Comparison of ENCODE assay signal across 8 mouse cellular contexts in genomic region chr5:129886911-129887636, GRCm38 (mm10). TPM values are rescaled to one million over a fixed set of nuclear protein-coding genes. Genes with fewer than 3 reads are reported as not detected.
DNase-seq lines count a peak whose midpoint lies in the region; ATAC-seq and TF ChIP-seq lines count a peak whose summit lies in the region.

TSS of gene Chchd2 (minus strand) at chr5:129887470.

- no peaks in the 10 kb centered on the region for H3K9me3 ChIP-seq in embryonic facial prominence, embryonic 15.5 days (replicated peaks)
- H3K9me3 ChIP-seq in limb, embryonic 14.5 days (ENCODE audit: control insufficient read depth, low read length), result no peaks in the 10 kb centered on the region
- no peaks in the 10 kb centered on the region for H3K9me3 ChIP-seq in midbrain, postnatal 0 days (ENCODE audit: low read length)

- H3K9ac ChIP-seq in embryonic facial prominence, embryonic 15.5 days, result peak within 1 kb of the TSS; percentile 84
- H3K9ac ChIP-seq in limb, embryonic 14.5 days (ENCODE audit: low read depth, low read length, severe bottlenecking), result peak within 1 kb of the TSS; percentile 88
- H3K9ac ChIP-seq in midbrain, postnatal 0 days (replicated peaks; ENCODE audit: low read length, poor library complexity, severe bottlenecking), result peak within 1 kb of the TSS; percentile 83

- H3K27ac ChIP-seq in bone marrow, adult 2 months (ENCODE audit: control insufficient read depth, insufficient read depth, low read depth, low read length, poor library complexity), result peak within 1 kb of the TSS; percentile 88
- peak within 1 kb of the TSS; percentile 92 for H3K27ac ChIP-seq in embryonic facial prominence, embryonic 15.5 days (replicated peaks)
- H3K27ac ChIP-seq in limb, embryonic 14.5 days (replicated peaks; ENCODE audit: low read depth, low read length), result peak within 1 kb of the TSS; percentile 93
- H3K27ac ChIP-seq in midbrain, postnatal 0 days (ENCODE audit: low read depth, low read length), result peak within 1 kb of the TSS; percentile 90

- TF ChIP-seq CTCF in bone marrow, adult 2 months (IDR thresholded peaks at IDR 0.05; ENCODE audit: control insufficient read depth, insufficient read depth, low read length), result no peak
- TF ChIP-seq CTCF in midbrain, postnatal 0 days (IDR thresholded peaks at IDR 0.05), result no peak

- H3K36me3 ChIP-seq in embryonic facial prominence, embryonic 15.5 days, result peaks cover 22% of the 10 kb centered on the region
- H3K36me3 ChIP-seq in limb, embryonic 14.5 days (ENCODE audit: control insufficient read depth, insufficient read depth, low read length), result peaks cover 17% of the 10 kb centered on the region
- peaks cover 6% of the 10 kb centered on the region; the same call in 1 of the 2 replicates for H3K36me3 ChIP-seq in midbrain, postnatal 0 days (ENCODE audit: insufficient read depth, low read length)

- peak within 1 kb of the TSS; percentile 74 for H3K4me2 ChIP-seq in embryonic facial prominence, embryonic 15.5 days (replicated peaks)
- H3K4me2 ChIP-seq in limb, embryonic 14.5 days (replicated peaks; ENCODE audit: low read depth, low read length, severe bottlenecking), result peak within 1 kb of the TSS; percentile 82
- peak within 1 kb of the TSS; percentile 70 for H3K4me2 ChIP-seq in midbrain, postnatal 0 days (ENCODE audit: low read depth, low read length, poor library complexity, severe bottlenecking)

- DNase-seq in 416B (ENCODE audit: low read depth), result peak; percentile 99
- peak; percentile 99 for DNase-seq in heart, adult 8-10 months (ENCODE audit: low spot score)
- DNase-seq in kidney, adult 9 months, result peak; percentile 99
- DNase-seq in limb, embryonic 14.5 days (ENCODE audit: low spot score), result peak; percentile 99
- peak; percentile 99 for DNase-seq in midbrain, postnatal 0 days (ENCODE audit: low spot score)
- DNase-seq in spleen, postnatal 14 days (ENCODE audit: low spot score in 2 of 2), result peak; percentile 80 to 85

- peak within 1 kb of the TSS; percentile 86 for H3K4me3 ChIP-seq in bone marrow, adult 2 months (replicated peaks; ENCODE audit: control insufficient read depth, low read depth, low read length)
- peak within 1 kb of the TSS; percentile 61 for H3K4me3 ChIP-seq in embryonic facial prominence, embryonic 15.5 days (replicated peaks)
- H3K4me3 ChIP-seq in limb, embryonic 14.5 days (replicated peaks; ENCODE audit: low read length), result peak within 1 kb of the TSS; percentile 81
- H3K4me3 ChIP-seq in midbrain, postnatal 0 days (ENCODE audit: low read depth, low read length), result peak within 1 kb of the TSS; percentile 76

- H3K27me3 ChIP-seq in embryonic facial prominence, embryonic 15.5 days, result no peaks in the 10 kb centered on the region
- H3K27me3 ChIP-seq in limb, embryonic 14.5 days (ENCODE audit: control insufficient read depth, insufficient read depth, low read length), result no peaks in the 10 kb centered on the region
- no peaks in the 10 kb centered on the region for H3K27me3 ChIP-seq in midbrain, postnatal 0 days (ENCODE audit: insufficient read depth, low read length)

- peaks cover 1% of the 10 kb centered on the region; the same call in 1 of the 2 replicates for H3K4me1 ChIP-seq in bone marrow, adult 2 months (ENCODE audit: control insufficient read depth, insufficient read depth, low read length)
- peaks cover 14% of the 10 kb centered on the region for H3K4me1 ChIP-seq in embryonic facial prominence, embryonic 15.5 days
- peaks cover 7% of the 10 kb centered on the region; the same call in 1 of the 2 replicates for H3K4me1 ChIP-seq in limb, embryonic 14.5 days (ENCODE audit: control insufficient read depth, insufficient read depth, low read length)
- H3K4me1 ChIP-seq in midbrain, postnatal 0 days (ENCODE audit: insufficient read depth, low read length), result peaks cover 7% of the 10 kb centered on the region; the same call in 1 of the 2 replicates

- ATAC-seq in embryonic facial prominence, embryonic 15.5 days (ENCODE audit: insufficient number of reproducible peaks, low FRiP score, low TSS enrichment, low read depth), result peak; percentile 99
- peak; percentile 100 for ATAC-seq in limb, embryonic 14.5 days (ENCODE audit: low FRiP score, low read depth)
- ATAC-seq in midbrain, postnatal 0 days (ENCODE audit: low FRiP score), result peak; percentile 98

- WGBS in bone marrow, adult 2 months, result under 1% methylated on average over 46 of the region's 46 CpGs
- under 1% methylated on average over 46 of the region's 46 CpGs for WGBS in embryonic facial prominence, embryonic 15.5 days
- 1% methylated on average over 46 of the region's 46 CpGs for WGBS in limb, embryonic 14.5 days
- under 1% methylated on average over 46 of the region's 46 CpGs for WGBS in midbrain, postnatal 0 days

- peak; percentile 71; the same call in 1 of the 2 replicates for TF ChIP-seq POLR2A in bone marrow, adult 2 months (IDR thresholded peaks at IDR 0.05; ENCODE audit: borderline replicate concordance, control insufficient read depth, low read depth, low read length)
- peak; percentile 71; the same call in 1 of the 2 replicates for TF ChIP-seq POLR2A in limb, embryonic 14.5 days (IDR thresholded peaks at IDR 0.05; ENCODE audit: borderline replicate concordance, extremely low read depth, insufficient read depth, insufficient read length)

RNA-seq across cellular contexts. Expression of gene Chchd2, which starts in this region (rescaled TPM):
- 657 and 717 TPM in 2 replicates for polyA plus RNA-seq in bone marrow, adult 2 months (2011; ENCODE audit: insufficient read depth, insufficient read length, low replicate concordance, missing spikeins)
- 806 and 868 TPM in 2 replicates for polyA plus RNA-seq in embryonic facial prominence, embryonic 15.5 days (2015; fragmentation: Nextera tagmentation; extraction: Ambion mirVana)
- total RNA-seq in heart, adult 8-10 months (2022), result 1,000 to 10,000 TPM; 1,037 to 1,147 (median 1,095) TPM
- 773 and 1,133 TPM in 2 replicates for polyA plus RNA-seq in limb, embryonic 14.5 days (2012; rRNA removed)
- polyA plus RNA-seq in limb, embryonic 14.5 days (2014; fragmentation: Nextera tagmentation; extraction: Ambion mirVana), result 901 and 959 TPM in 2 replicates
- total RNA-seq in midbrain, postnatal 0 days (2014; rRNA removed), result 742 and 901 TPM in 2 replicates
- 693 and 752 TPM in 2 replicates for polyA plus RNA-seq in midbrain, postnatal 0 days (2015; fragmentation: Nextera tagmentation; extraction: Ambion mirVana)

Comparison
In these comparisons a context has a peak if more than half of its experiments do, and no peak if none do; other contexts are left out.
1. Peak in every context shown above with its lines: DNase-seq, ATAC-seq, H3K4me3 ChIP-seq and H3K27ac ChIP-seq.